Mouse (Mus musculus): ENCODE measurements around the gene Fbxw11.
A peak's percentile ranks its signal among the peaks of the same experiment; 100 is the strongest.

Fbxw11 gene

DNA sequence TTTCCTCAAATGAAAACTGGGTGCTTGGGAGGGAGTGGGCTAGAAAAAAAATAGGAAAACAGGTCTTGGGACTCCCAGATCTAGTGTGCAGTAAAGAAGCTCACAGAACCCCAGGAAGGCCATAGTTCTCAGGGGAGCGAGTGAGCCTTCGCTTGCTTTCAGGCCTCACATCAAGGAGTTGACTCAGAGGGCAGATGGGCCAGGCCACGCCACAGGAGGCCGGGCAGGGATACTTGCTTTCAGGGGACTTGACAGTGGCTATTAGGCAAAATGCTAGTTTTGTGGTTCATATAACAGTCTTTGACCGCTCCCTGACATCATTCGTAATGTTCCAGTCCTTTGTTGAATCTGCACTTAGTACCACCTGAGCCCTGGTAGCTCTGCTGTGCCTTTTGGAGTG lies 18.6 kb upstream of the Fbxw11 start:
- no peak for DNase-seq (ENCODE audit: low read depth, low spot score)

DNA sequence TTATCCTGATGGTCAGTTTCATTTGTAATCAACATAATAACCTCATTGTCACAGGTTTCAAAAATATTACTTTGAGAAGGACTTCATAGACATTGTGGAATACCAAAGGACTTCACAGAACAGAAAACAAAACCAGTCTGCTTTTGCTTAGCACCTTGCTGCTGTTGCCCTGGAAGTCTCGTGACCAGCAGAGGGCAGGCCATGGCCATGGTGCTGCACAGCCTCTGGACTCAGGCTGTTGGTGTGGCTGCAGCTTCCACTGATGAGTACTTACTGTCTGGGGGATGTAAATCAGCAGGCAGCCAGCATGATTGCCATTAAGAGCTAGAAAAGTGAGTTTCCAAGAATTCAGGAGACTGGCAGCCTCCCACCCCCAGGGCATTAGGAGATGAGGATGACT lies 16.8 kb upstream of the Fbxw11 start:
- DNase-seq (ENCODE audit: low read depth, low spot score) = peak; percentile 76

DNA sequence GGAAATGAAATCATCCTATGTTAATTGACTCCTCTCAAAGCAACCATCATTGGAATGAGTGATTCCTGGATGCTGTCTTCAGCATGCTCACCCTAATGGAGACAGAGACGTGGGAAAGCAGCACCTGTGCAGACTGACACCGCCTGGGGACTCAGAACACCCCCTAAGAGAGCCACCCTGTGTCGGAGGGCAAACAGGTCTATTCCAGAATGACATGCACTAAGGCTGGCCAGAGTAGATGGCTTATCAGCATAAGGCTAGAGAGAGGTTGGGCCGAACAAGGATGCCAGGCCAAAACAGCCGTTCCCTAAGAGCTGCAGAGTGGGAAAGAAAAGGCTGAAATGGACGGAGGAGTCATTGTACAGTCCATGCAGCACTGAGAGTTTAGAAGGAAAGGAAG lies 16.4 kb upstream of the Fbxw11 start:
- no peak for DNase-seq (ENCODE audit: low read depth, low spot score)

DNA sequence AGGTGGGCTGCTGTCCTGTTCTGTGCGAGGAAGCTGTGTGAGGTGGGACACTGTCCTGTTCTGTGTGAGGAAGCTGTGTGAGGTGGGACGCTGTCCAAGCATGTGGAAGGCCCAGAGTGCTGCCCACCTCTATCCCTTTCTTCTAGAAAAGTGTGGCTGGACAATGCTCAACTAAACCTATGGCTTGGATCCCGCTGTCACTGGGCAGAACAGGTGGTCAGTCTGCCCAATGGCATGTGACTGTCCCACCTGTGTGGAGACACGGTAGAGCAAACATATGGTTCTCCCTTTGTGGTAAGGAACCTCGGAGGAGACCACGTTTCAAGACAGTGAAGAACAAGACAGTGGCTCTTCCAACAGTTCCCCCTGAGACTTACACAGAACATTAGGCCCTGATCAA lies 14.6 kb upstream of the Fbxw11 start:
- no peak for DNase-seq (ENCODE audit: low read depth, low spot score)

DNA sequence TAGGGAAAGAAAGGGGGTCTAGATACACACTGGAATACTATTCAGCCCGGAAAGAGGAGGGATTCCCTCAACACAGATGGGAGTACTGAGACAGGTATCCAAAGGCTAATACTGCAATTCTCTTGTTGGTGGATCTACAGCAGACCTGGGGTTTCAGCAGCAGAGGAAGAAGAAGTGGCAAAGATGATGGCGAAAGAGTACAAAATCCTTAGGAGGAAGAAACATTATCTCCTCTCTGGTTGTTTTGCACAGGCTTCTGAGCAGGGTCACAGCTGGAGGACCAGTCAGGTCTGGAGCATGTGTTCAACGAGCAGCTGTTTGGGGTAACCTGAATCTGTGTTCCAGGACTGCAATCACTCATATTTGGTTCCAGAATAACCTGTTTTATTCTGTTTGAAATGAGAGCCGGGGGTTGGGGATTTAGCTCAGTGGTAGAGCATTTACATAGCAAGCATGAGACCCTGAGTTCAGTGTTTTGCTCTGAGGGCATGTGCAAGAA lies 12.8 kb upstream of the Fbxw11 start:
- DNase-seq (ENCODE audit: low read depth, low spot score) = no peak

DNA sequence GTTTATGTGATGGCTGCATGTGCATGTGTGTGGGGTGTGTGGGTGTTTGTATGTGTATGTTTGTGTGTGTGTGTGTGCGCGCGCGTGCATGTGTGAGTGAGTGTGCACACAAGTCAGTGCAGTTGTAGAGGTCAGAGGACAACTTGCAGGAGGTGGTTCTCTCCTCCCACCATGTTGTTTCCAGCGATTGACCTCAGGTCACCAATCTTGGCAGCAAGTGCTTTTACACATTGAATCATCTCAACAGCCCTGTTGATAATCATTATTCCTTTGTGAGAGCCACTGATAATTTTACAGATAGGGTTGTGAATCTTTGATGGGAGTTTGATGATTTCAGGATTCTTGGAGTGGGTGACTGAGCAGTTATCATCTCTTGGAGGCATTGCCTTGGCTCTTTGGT lies 9.9 kb upstream of the Fbxw11 start:
- DNase-seq (ENCODE audit: low read depth, low spot score) = no peak

DNA sequence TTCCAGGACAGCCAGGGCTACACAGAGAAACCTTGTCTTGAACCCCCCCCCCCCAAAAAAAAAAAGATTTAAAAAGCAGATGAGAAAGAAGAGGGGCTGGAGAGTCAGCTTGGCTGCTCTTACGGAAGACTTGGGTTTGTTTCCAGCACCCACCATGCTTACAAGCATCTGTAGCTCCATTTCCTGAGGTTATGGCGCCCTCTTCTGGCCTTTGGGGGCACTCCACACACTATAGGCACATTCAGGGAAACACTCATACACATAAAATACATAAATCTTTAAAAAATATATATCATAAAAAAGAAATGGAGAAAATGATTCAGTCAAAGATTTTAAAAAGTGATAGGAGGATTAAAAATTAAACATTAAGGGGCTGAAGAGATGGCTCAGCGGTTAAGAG lies 9.0 kb upstream of the Fbxw11 start:
- DNase-seq (ENCODE audit: low read depth, low spot score) = peak; percentile 52

DNA sequence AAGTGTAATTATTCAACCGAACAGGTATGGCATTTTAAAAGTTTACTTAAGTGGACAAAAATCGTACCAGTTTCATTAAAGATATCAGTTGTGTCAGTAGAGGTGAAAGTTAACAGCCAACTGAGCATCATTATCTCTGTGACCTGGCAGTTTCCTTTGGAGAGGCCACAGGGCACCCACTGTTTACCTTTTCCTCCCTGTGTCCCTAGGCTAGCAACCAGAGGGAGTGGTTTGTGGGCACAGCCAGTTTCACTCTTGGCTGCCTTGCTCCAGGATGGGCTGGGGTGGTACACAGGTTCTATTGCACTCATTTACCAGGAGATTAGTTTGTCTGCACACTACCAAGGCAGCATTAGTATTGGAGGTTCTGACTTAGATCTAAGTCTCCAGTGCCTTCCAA lies 8.4 kb upstream of the Fbxw11 start:
- no peak for DNase-seq (ENCODE audit: low read depth, low spot score)

DNA sequence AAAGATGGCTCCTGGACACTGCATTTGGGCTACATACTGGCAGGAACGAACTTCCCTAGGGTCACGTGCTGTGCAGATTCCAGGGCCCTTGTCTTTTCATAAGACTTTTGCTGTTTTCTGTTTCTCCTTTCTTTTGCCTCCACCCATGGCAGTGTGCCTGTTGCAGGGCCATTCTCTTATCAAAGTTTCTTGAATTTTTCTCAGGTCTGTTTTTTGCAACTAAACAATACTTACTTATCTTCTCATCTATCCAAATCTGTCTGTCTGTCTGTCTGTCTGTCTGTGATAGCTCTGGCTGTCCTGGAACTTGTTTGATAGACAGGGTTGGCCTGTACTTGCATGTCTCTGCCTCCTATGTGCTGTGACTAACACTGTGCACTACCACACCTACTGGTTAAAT lies 7.7 kb upstream of the Fbxw11 start:
- DNase-seq (ENCODE audit: low read depth, low spot score) = no peak

DNA sequence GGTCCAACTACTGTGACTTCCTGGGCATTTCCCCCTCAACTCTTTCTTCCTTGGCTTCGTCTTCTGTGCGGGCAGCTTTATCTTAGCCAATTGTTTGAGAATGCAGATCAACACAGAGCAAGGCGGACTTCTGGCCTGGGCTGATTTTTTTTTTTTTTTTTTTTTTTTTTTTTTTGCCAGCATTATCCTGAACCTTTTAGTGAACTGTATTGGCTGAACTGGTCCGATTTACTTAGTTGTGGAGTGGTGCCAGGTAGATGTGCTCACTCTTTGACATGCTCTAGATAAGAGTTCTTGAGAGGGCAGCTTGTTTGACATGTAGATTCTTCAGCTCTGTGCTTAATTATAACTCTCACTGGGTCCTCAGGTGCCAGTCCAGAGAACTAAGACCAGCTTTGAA lies 6.2 kb upstream of the Fbxw11 start:
- DNase-seq (ENCODE audit: low read depth, low spot score) = no peak

DNA sequence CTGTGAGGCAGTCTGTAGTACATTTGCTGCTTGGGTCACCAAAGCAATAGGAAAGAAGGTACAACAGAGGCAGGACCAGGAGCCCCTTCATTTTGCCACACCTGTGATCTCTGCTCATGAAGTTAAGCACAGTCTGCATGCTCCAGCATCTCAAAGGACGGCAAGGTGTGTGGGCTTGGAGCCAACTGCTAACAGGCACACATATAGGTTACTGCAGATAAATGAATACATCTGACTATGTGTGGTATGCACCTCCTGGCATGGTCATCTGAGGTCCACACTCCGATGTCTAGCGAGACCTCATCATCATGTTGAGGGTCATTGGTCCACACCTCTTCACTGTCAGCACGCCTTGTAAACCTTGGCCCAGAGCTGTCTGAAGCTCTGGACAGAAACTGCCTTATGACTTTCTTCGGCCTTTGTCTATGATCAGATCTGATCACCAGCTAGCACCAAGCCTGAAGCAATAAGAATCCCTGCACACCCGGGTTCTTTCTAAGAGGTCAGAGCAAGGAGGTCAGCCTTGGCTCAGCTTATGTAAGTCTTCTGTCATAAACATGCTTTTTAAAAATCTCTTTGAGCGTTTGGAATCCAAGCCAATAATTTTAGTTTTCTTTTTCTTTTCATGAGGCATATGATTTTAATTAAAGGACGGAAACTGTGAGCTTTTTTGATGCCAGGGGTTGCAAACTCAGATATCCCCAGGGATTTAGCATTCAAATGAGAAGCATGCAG lies 3.8 kb upstream of the Fbxw11 start:
- no peak for DNase-seq (ENCODE audit: low read depth, low spot score)

DNA sequence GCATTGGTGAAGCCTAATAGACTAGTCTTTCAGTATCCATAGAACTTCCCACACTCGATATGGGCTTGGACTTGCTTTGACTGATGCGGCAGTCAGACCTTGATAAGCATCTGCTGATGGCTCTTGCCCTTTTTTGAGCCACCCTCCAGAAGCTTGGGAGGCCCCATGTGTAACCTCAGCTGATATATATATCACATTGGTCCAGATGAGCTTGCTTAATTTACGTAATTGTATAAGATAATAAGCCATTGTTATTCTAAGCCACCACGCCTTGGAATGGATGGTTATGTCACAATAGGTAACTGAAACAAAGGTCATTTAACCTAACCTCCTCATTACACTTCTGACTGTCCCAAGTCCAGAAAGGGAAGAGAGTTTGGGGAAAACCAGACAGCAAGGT lies 1.9 kb upstream of the Fbxw11 start:
- DNase-seq (ENCODE audit: low read depth, low spot score) = no peak

DNA sequence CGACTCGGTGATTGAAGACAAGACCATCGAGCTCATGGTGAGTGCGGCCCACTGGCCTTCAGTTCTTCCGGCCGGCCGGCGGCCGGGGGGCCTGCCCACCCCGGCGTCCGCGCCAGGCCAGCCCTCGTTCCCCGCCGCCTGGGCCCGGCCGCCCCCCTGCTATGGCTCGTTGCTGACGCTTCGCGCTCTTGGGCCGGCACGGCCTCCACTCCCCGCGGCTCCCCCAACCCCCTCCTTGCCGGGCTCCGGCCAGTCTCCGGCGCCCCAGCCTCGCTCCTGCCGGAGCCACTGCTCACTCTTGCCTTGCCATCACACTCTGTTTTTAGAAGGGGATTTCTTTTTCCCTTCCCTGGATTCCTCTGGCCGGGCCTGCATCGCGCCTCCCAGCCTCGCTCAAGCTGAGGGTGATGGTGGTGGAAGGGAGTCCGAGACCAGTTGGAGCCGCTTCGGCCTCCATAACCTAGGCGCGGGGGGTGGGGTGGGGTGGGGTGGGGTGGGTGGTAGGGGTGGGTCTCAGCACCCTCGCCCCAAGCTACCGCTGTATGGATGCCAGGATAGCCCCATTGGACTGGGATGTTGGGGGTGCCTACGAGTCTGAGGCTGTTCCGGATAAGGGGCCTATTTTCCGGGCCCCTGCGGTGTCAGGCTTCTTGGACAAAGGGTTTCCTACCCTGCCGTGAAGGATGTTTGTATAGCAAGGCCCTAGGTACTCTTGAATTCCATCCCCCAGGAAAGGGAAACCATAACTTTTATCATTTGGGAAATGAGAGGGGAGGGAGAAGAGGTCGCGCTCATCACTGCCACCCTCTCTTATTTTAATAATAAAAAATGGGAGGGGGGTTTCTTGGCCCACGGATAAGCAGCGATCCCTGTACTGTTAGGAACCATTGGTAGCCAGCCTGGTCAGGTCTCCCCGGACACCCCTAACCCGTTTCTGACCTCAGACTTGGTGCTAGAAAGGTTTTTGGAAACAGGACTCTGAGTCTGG lies 669 bp downstream of the Fbxw11 start:
- DNase-seq (ENCODE audit: low read depth, low spot score) = no peak

DNA sequence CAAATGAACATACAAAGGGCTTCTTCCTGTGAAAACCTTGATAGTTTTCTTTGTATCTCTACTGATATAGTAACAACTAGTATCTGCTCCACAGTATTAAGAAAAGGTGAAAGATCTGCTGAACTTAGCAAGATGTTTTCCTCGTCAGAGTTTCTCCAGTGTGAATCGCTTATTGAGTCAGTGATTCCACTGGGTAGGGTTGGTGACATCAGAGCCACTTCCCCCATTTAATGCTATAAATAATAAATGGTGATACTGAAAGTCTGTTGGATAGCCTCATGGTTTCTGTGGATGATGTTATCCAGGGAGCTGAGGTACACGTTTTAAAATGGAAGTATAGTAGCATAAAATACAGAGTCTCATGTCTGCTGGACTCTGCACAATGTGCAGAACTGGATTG lies 1.5 kb downstream of the Fbxw11 start:
- peak; percentile 66 for DNase-seq (ENCODE audit: low read depth, low spot score)

DNA sequence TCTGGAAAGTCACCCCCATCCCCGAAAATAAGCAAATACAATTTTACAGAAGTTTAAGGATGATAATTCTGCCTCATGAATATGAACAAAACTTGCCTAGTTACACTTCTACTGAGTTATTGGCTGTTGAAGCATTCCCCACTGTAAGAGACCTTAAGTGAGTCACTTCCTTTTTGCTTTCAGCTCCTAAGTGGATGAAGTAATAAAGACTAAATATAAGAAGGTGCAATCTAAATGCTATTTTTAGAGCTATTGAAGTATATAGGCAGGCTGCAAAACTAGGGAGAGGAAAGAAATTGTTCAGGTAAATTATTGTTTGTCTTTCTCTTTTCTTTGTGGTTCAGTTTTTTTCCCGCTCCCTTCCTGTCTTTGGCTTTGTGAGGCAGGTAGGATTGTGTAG lies 4.7 kb downstream of the Fbxw11 start:
- no peak for DNase-seq (ENCODE audit: low read depth, low spot score)

DNA sequence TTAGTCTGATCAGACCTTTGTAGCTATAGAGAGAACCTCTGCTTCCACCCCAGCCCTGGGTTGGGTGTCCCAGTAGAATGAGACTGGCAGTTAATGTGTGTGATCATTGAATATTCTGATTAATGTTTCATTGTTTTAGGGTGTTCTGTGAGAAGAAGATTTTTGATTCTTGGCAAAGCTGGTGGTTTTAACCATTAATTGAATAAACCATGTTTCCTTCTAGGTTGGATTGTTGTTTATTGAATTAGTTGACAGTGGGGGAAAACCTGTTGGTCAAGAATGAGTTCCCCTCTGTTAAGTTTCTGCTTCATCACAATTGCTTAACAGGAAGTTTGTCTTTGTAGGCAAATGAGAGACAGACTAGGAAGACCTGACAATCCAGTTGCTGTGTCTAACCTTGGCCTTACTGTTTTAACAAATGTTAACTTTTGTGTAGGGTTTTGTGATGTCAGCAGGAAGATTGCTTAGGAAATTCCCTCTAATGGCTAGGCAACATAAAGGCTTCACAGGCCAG lies 7.8 kb downstream of the Fbxw11 start:
- DNase-seq (ENCODE audit: low read depth, low spot score) = no peak

DNA sequence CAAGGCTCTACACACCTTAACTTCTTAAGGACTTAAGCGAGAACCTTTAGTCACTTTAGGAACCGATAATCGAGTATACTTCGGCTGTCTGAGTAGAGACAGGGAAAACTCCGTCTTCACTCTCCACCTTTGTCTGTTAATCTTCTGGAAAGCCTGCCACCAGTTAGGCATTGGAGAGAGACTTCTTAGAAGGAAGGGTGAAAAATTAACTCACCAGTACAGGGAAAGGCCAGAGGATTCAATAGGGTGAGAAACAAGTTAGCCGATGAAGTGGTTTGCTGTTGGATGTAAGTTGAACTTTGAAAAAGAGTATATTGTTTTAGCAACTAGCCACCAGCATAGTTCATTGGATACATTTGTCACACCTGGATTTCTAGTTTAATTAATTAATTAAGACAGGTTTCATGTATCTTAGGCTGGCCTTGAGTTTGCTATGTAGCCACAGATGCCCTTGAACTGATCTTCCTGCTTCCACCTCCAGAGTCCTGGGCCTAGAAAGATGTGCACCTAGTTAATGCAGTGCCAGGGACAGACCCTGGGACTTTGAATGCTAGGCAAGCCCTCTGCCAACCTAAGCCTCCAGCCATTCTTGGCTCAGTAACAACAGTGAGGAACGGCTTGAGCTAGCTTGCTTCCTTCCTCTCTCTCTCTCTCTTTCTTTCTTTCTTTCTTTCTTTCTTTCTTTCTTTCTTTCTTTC lies 8.5 kb downstream of the Fbxw11 start:
- no peak for DNase-seq (ENCODE audit: low read depth, low spot score)

DNA sequence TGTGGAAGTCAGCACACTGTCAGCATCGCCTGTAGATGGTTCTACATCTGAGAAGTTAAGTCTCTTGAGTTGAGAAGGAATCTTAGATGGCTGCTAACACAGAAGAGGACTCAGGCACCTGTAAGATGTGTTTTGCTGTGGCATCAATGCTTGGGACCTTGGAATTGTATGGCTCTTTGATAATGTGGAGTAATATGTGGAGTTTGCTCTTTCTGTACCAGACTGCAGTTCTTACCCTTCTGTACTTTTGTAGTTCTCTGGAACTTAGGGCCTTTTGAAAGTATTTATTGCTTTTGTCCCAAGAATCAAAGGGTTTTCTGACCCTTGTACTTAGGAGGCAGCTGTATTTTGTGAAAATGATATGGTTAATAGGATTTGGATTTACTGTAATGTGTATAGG lies 9.2 kb downstream of the Fbxw11 start:
- no peak for DNase-seq (ENCODE audit: low read depth, low spot score)

DNA sequence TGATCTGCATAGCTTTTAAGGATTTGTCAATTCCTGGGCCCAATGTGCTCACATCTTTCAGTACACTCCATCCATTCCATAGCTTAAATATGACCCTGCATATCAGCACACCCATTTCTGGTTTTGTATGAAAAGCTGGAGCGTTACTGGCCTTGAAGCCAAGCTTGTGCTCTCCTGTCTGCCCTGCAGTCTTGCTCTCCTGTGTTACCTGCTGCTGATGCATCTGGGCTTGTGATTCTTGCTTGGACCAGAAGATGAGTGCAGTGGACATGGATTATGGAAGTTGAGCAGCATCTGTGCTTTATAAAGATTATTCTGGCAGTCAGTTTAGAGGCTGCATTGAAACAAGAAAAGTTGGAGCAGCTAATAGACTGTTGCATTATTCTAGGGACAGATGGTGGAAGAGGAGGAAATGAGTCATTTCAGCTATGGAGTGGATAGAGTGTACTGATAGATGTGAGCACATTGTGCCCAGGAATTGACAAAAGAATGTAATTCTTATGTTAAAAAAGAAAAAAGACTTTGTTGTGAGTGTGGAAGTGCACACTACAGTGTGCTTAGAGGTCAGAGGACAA lies 19.6 kb downstream of the Fbxw11 start:
- DNase-seq (ENCODE audit: low read depth, low spot score) = no peak

DNA sequence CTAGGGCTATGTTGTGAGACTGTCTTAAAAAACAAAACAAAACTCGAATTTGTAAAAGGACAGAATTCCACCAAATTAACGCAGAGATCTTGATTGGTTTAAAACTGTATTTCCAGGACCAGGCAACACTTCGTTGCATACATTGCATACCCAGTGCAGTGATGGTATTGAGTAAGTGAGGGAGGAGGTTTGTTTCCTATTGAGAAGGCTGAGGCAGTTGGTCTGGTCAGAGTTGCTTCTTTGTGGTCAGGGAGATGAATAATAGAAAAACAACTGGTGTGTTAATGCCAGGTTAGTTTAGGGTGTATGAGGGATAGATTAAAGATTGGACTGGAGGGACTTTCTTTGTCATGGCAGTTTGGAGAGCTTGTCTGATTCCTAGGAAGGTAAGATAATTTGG lies 23.1 kb downstream of the Fbxw11 start:
- DNase-seq (ENCODE audit: low read depth, low spot score) = no peak

DNA sequence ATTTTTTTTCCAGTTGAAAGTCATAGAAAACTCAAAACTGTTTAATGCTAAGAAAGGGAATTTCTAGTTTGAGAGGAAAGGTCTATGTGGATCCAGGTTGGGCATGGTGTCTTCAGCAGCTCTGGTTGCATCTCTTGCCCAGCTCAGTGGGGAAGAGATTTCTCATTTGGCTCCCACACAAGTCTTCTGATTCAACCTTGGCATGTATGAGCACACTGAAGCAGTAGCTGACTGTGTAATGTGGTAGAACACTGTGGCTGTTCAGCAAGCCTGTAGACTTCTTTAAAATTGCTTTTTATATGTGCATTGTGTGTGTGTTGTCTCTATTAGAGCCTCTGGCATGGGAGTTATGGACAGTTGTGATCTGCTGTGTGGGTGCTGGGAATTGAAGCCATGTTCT lies 24.5 kb downstream of the Fbxw11 start:
- DNase-seq (ENCODE audit: low read depth, low spot score) = no peak

DNA sequence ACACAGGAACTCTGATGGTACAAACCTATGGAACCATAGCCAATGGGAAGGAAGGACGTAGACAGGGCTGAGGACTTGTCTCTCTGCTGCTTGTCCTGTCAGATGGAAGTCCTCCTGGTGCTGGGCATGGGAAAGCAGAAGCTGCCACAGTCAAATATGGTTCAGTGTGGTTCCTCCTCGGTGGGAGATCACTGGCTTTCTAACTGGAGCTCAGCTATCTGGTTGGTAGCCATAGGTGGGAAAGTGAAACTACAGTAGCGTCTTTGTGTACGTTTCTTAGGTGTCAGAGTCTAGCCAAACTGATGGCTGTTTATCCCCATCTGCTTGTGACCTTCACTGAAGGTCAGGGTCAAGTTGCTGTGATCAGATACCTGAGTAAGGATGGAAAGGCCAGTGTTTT lies 29.0 kb downstream of the Fbxw11 start:
- DNase-seq (ENCODE audit: low read depth, low spot score) = peak; percentile 23
